Mouse (Mus musculus) midbrain, embryonic 15.5 days (tissue): ENCODE results near the gene Mutyh. TPM values are rescaled to one million over a fixed set of nuclear protein-coding genes. Genes with fewer than 3 reads are reported as not detected.

ENCODE experiments used
- ATAC-seq: fragments of 200-750 bp; cut with Nextera tagmentation; replicated peaks from 2 replicates; pipeline ENCODE4 v1.8.0; 2017; ENCODE audit warnings: moderate TSS enrichment
- H3K27ac ChIP-seq: fragments of 300-500 bp; sonication (generic); 2 replicates; pipeline ENCODE4 v1.5.1; 2015; ENCODE audit warnings: mild to moderate bottlenecking, inconsistent platforms
- H3K27me3 ChIP-seq: fragments of 300-500 bp; sonication (generic); replicated peaks from 2 replicates; pipeline ENCODE4 v1.6.1; 2015; ENCODE audit warnings: inconsistent platforms
- H3K36me3 ChIP-seq: fragments of 300-500 bp; sonication (generic); replicated peaks from 2 replicates; pipeline ENCODE4 v1.6.1; 2015; ENCODE audit warnings: inconsistent platforms
- H3K4me1 ChIP-seq: fragments of 300-500 bp; sonication (generic); 2 replicates; pipeline ENCODE4 v1.6.1; 2015; ENCODE audit warnings: inconsistent platforms
- H3K4me2 ChIP-seq: fragments of 300-500 bp; sonication (generic); 2 replicates; pipeline ENCODE4 v1.6.1; 2015; ENCODE audit warnings: inconsistent platforms, mild to moderate bottlenecking, moderate library complexity
- H3K4me3 ChIP-seq: fragments of 300-500 bp; sonication (generic); 2 replicates; pipeline ENCODE4 v1.5.1; 2015; ENCODE audit warnings: mild to moderate bottlenecking, inconsistent platforms
- H3K9ac ChIP-seq: fragments of 300-500 bp; sonication (generic); 2 replicates; pipeline ENCODE4 v1.6.1; 2015; ENCODE audit warnings: mild to moderate bottlenecking, inconsistent platforms
- H3K9me3 ChIP-seq: fragments of 300-500 bp; sonication (generic); 2 replicates; pipeline ENCODE4 v1.6.1; 2016; ENCODE audit warnings: inconsistent platforms
- WGBS: fragments of 180-500 bp; shearing (Covaris S2); methylation state at CpG from one replicate; pipeline ENCODE4 v1.1.7; 2015; ENCODE audit warnings: mixed read lengths; 5-methylcytosine and 5-hydroxymethylcytosine counted together
- polyA plus RNA-seq: library from polyadenylated mRNA; unstranded; fragments of >200 nt; fragmentation: Nextera tagmentation; extraction: Ambion mirVana; gene quantifications from 2 replicates; pipeline ENCODE4 v1.2.1, GENCODE M21; 2015

Mutyh gene
- polyA plus RNA-seq, 1 experiment from 2014 or later = 8.3 TPM

DNA sequence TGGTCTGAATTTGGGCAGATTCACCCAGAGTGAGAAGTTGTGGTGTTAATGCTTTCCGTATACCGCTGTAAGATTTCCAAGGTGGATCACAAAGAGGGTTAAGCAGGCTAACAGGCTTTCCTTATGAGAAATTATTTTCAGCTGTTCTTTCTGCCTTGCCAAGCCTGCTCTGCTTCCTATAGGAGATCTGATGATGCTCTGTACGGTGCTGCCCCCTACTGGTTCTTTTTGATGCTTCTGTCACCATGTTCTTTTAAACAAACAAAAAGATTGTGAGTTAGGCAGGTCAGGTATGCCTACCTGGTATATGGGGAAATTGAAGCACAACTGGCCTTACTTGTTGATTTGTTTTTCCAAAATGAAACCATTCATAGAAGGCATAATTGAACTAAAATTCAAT is 18.6 kb upstream of the Mutyh start:
- H3K9ac ChIP-seq = no peak overlapping the region
- 5% methylated on average over 3 of the region's 3 CpGs for WGBS
- 0 out of 2 replicates have a peak, but pooled peaks cover 3% of the 10 kb centered on the region for H3K4me1 ChIP-seq
- no peak overlapping the region for H3K27ac ChIP-seq
- H3K4me2 ChIP-seq = no peak overlapping the region
- no peaks in the 10 kb centered on the region for H3K27me3 ChIP-seq
- H3K4me3 ChIP-seq = no peak overlapping the region
- ATAC-seq = peak; percentile 72
- H3K9me3 ChIP-seq = no peaks in the 10 kb centered on the region
- no peaks in the 10 kb centered on the region for H3K36me3 ChIP-seq

DNA sequence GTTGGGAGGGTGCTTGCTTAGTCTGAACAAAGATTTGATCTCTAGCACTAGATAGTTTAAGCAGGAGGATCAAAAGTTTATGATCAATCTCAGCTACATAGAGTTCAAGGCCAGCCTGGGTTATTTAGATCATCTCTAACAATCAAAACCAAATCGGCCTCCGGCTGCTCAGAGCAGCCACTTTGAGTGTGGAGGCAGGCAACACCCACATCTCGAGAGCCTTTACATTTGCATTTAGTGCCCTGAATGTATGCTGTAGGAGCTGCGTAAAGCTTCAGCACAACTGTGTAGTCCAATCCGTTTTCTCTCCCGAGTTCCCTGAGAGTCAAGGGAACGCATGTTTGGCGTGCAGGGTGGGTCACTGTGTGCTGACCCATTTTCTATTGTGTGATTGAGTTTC is 15.1 kb upstream of the Mutyh start:
- Histone ChIP-seq H3K9ac (no peak overlapping the region), H3K4me1 (0 out of 2 replicates have a peak, but pooled peaks cover 3% of the 10 kb centered on the region), H3K4me3 (no peak overlapping the region), H3K9me3 (no peaks in the 10 kb centered on the region), H3K27me3 (no peaks in the 10 kb centered on the region), H3K36me3 (no peaks in the 10 kb centered on the region), H3K27ac (no peak overlapping the region), H3K4me2 (no peak overlapping the region)
- no peak for ATAC-seq
- WGBS = 89% methylated on average over 8 of the region's 8 CpGs

DNA sequence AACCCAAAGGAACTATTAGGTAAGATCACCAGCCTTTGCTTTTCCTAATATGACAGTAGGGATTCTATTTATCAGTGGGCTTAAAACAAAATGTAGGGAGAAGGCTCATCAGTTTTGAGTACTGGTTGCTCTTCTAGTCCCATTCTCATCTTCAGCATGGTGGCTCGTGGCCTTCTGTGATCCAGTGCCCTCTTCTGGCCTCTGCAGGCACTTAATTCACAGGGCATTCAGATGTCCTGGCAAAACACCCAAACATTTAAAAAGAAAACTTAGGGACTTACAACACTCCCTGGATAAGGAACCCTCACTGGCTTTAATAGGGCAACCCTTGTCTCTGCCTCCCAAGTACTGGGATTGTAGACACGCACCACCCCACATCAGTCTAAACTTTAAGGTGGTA is 13.2 kb upstream of the Mutyh start:
- 79% methylated on average over 2 of the region's 2 CpGs for WGBS
- no peak for ATAC-seq

DNA sequence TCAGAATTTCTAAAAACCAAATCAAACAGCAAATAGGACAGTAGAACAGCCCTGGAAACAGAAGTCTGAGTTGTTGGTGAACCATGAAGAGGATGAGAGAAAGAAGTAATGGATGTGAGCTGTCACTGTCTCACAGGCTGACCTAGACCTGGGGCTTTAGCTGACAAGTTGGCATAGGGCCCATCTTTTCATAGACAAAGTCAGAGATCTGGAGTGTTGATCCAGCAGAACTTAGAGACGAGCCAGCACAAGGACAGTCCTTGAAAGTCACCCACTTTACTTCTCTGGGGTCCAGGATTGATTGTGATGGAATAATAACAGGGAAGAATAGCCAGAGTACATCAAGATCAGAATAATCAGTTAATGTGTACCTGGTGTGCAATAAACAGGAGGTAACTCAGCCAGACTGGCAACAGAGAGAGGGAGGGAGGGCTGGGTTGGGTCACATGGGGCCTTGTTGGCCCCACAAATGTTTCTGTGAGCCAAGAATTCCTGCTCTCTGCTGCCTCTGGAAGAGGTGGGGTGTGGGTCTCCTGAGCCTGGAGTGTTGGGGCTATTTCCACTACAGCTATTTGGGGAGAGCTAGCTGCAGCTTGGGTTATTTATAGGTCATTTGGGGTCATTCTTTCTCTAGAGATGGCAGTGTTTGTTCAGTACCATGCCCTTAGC is 10.9 kb upstream of the Mutyh start:
- Histone ChIP-seq H3K27me3 (no peaks in the 10 kb centered on the region), H3K4me2 (no peak overlapping the region), H3K9me3 (no peaks in the 10 kb centered on the region), H3K4me1 (no peaks in the 10 kb centered on the region), H3K4me3 (no peak overlapping the region), H3K9ac (no peak overlapping the region), H3K27ac (no peak overlapping the region), H3K36me3 (no peaks in the 10 kb centered on the region)
- no peak for ATAC-seq
- WGBS = 91% methylated on average over 1 of the region's 1 CpGs

More for the DNA sequence above, 13.2 kb upstream of the Mutyh start:
- Histone ChIP-seq H3K27me3 (no peaks in the 10 kb centered on the region), H3K36me3 (no peaks in the 10 kb centered on the region), H3K9me3 (no peaks in the 10 kb centered on the region), H3K4me2 (no peak overlapping the region), H3K4me3 (no peak overlapping the region), H3K27ac (no peak overlapping the region), H3K4me1 (no peaks in the 10 kb centered on the region), H3K9ac (no peak overlapping the region)

DNA sequence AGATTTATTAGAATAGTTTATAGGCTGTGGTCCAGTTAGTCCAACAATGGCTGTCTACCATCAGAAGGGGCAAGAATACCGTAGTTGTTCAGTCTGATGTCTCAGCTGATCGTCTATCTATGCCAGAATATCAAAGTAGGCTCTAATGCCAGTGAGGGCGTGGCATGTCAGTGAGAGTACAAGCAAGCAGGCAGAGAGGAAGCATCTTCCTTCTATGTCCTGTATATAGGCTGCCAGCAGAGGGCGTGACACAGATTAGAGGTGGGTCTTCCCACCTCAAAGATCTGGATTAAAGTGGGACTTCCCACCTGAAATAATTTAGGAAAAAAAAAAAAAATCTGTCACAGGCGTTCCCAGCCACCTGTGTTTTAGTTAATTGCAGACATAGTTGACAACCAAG is 7.6 kb upstream of the Mutyh start:
- Histone ChIP-seq H3K4me3 (no peak overlapping the region), H3K4me1 (no peaks in the 10 kb centered on the region), H3K9me3 (no peaks in the 10 kb centered on the region), H3K27ac (no peak overlapping the region), H3K27me3 (no peaks in the 10 kb centered on the region), H3K9ac (no peak overlapping the region), H3K36me3 (peaks cover 19% of the 10 kb centered on the region; the same call in 1 of the 2 replicates), H3K4me2 (no peak overlapping the region)
- WGBS = 39% methylated on average over 5 of the region's 5 CpGs
- ATAC-seq = no peak

DNA sequence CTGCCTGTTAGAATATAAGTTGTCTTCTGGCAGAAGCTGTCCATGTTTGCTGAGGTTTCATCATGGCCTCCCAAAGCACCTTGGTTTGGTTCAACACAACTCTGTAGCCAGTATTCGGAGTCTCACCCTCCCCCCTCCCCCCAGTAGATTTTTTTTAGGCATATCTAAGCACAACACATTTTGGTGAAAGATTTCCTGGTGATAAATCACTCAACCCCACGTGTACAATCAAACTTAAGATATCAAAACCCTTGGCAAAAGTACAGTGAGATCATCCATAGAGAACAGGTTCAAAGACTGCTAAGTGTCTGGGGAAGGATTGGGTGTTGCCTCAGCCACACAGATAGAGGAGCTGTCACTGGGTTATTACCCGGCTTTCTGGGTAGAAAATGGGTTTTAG is 3.5 kb downstream of the Mutyh start:
- Histone ChIP-seq H3K9ac (no peak overlapping the region), H3K9me3 (no peaks in the 10 kb centered on the region), H3K4me1 (peaks cover 14% of the 10 kb centered on the region), H3K27ac (no peak overlapping the region), H3K4me3 (no peak overlapping the region), H3K27me3 (no peaks in the 10 kb centered on the region), H3K36me3 (no peaks in the 10 kb centered on the region), H3K4me2 (no peak overlapping the region)
- ATAC-seq = no peak
- WGBS = 85% methylated on average over 3 of the region's 3 CpGs

DNA sequence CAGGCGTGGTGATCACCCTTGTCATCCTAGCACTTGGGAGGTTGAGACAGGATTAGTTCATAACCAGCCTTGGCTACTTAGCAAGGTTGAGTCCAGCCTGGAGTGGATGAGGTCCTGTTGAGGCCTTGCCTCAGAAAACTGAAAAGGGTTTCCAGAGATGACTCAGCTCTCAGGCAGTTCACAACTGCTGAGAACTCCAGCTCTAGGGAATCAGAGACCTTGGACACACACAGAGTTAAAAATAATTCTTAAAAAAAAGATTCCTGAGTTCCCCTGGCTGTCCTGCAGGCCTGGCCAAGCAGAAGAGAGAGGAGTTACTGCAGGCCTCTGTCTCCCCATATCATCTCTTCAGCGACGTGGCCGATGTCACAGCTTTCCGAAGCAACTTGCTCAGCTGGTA is 7.8 kb downstream of the Mutyh start:
- Histone ChIP-seq H3K4me1 (no peaks in the 10 kb centered on the region), H3K4me3 (no peak overlapping the region), H3K36me3 (no peaks in the 10 kb centered on the region), H3K27ac (no peak overlapping the region), H3K4me2 (no peak overlapping the region), H3K9me3 (no peaks in the 10 kb centered on the region), H3K27me3 (peaks cover 7% of the 10 kb centered on the region; the same call in 1 of the 2 replicates), H3K9ac (no peak overlapping the region)
- ATAC-seq = no peak
- WGBS = 92% methylated on average over 5 of the region's 5 CpGs

DNA sequence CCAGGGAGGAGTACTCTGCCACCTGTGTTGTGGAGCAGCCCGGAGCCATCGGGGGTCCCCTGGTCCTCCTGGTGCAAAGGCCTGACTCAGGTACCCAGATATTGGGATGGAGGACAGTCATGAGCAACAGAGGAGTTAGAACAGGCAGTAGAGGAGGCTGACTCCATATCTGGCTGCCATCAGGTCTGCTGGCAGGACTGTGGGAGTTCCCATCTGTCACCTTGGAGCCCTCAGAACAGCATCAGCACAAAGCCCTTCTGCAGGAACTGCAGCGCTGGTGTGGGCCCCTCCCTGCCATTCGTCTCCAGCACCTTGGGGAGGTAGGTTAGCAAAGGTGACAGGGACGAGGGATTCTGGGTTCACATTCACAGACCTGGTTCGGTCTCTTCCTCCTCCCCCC is 10.0 kb downstream of the Mutyh start:
- 94% methylated on average over 6 of the region's 6 CpGs for WGBS
- Histone ChIP-seq H3K4me3 (no peak overlapping the region), H3K36me3 (no peaks in the 10 kb centered on the region), H3K9ac (no peak overlapping the region), H3K9me3 (no peaks in the 10 kb centered on the region), H3K27ac (no peak overlapping the region), H3K4me2 (no peak overlapping the region), H3K27me3 (peaks cover 26% of the 10 kb centered on the region), H3K4me1 (peaks cover 12% of the 10 kb centered on the region)
- no peak for ATAC-seq

DNA sequence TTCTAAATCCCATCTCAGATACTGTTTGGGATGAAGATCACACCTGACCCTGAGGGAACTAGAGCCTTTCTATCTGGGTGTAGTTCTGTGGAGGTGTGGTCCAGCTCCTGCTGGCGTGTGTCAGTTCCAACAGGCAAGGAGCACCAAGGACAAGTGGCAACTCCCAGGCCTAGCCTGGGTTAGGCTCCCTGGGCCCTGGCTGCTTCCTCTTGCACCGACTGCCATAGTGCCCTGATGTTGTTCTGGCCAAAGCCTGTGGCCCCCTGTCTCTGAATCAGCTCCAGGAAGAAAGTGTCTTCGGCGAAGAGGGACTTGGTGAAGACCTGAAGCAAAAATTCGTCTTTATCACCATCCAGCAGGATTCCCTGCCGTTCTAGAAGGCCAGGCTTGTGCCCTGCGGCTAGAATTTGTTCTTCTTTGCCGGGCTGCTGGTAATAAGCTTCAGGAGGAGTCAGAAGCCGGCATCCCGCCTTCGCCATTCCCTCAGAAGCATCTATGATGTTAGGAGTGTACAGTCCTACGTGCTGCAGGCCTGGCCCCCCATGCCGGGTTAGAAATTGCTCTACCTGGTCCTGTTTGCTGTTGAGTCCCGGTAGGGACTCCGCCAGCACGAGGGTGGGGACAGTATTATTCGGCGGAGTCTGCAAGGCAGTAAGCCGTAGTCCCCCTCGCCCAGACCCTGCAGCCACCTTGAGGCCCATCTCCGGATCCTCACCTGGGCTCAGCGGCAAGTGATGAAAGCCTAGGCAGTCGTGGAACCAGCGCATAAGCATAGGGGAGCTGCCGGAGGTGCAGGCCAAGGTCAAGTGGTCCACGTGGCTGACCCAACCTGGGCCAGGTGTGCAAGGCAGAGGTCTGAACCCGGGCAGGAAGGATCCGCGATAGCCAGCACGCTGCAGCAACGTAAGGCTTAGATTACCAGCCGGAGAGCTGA is 12.7 kb downstream of the Mutyh start:
- 23% methylated on average over 32 of the region's 32 CpGs for WGBS

DNA sequence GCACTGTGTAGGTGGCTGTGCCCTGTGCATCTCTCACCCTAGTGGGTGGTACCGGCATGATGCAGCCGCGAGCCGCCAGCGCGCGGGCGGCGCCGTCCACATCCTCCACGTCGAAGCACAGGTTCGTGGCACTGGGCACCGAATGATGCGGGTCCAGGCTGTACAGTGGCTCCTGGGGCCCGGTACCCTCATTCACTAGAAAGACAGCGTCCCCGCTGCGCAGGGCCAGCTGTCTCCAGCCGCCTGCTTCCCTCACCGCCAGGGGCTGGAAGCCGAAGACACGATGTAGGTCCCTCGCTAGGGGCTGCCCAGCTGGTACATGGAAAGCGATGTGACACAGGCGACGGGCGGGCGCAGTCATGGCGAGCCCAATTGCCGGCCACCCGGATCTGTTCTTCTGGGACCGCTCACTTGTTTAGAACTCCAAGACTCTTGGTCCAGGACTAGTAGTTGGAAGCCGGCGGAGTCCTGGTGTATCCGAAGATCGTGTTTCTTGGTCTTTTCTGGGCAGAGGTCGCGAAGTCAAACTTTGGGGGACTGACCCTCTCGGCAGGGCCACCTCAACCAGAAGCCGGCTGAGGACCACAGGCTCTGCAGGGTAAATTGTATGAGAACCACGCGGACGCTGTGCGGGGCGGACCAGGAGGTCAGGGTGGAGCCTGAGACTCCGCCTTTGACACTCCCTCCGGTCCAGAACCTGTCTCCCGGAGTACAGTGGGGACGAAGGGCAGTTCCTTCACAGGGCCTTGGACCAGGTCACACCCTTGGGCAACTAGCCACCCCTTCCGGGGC is 13.6 kb downstream of the Mutyh start:
- Histone ChIP-seq H3K27ac (no peak overlapping the region), H3K4me3 (peak overlapping the region; percentile 41), H3K4me2 (peak overlapping the region; percentile 90), H3K4me1 (peaks cover 20% of the 10 kb centered on the region), H3K27me3 (peaks cover 26% of the 10 kb centered on the region), H3K9ac (peak overlapping the region; percentile 41), H3K36me3 (no peaks in the 10 kb centered on the region), H3K9me3 (no peaks in the 10 kb centered on the region)
- ATAC-seq = peak; percentile 52
- WGBS = under 1% methylated on average over 51 of the region's 51 CpGs

More for the DNA sequence above, 12.7 kb downstream of the Mutyh start:
- H3K4me1 ChIP-seq = peaks cover 16% of the 10 kb centered on the region
- peak overlapping the region; percentile 90 for H3K4me2 ChIP-seq
- H3K9ac ChIP-seq = peak overlapping the region; percentile 41; the same call in 1 of the 2 replicates
- H3K9me3 ChIP-seq = no peaks in the 10 kb centered on the region
- peaks cover 26% of the 10 kb centered on the region for H3K27me3 ChIP-seq
- no peaks in the 10 kb centered on the region for H3K36me3 ChIP-seq
- ATAC-seq = peak; percentile 4; the same call in 1 of the 2 replicates
- no peak overlapping the region for H3K27ac ChIP-seq
- peak overlapping the region; percentile 41 for H3K4me3 ChIP-seq

DNA sequence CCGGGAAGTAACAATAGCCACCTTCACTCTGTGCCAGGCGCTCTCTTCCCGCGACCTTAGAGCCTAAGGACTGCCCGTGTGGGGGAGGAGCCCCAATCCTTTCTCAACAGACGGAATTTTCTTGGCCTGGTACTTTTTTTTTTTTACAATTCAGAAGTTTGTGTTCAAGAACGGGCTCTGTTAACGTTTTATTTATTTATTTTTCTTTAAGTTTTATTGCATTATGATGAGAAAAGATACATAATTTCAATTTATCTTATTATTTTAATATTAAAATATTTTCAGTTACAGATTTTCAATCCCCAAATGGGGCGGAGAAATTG is 14.1 kb downstream of the Mutyh start, which contains the start of gene Hpdl:
Gene Hpdl, minus strand, starts transcription at position 14 of the 323 bp plus-strand sequence.
- peaks cover 26% of the 10 kb centered on the region for H3K27me3 ChIP-seq
- peak within 1 kb of the TSS; percentile 90 for H3K4me2 ChIP-seq
- no peak for ATAC-seq
- H3K4me1 ChIP-seq = peaks cover 20% of the 10 kb centered on the region
- peak within 1 kb of the TSS; percentile 41 for H3K4me3 ChIP-seq
- WGBS = 13% methylated on average over 9 of the region's 9 CpGs
- peak within 1 kb of the TSS; percentile 41 for H3K9ac ChIP-seq
- no peaks in the 10 kb centered on the region for H3K9me3 ChIP-seq
- no peaks in the 10 kb centered on the region for H3K36me3 ChIP-seq
- no peak within 1 kb of the TSS for H3K27ac ChIP-seq

DNA sequence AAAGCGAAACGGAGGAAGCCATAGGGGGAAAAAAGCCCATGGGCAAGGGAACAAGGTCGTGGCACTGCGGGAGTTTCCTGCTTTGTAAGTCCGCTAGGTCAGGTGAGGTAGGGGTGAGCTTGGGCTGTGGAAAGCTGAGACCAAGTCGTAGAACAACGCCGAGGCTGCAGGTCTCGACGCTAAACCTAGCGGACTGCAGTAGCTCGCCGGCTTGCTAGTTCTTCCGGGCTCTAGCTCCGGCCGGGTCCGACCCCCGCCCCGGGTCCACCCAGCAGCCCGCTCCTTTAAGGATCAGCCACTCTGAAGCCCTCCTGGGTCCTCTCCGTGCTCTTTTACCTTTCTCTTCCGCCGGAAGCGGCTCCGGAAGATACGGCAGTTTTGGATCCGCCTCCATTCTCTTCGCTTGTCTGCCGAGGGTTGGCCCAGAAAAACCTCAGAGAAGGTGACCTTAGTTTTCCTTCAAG is 17.1 kb downstream of the Mutyh start:
- H3K4me2 ChIP-seq = peak overlapping the region; percentile 79
- H3K4me1 ChIP-seq = peaks cover 24% of the 10 kb centered on the region
- peak; percentile 80 for ATAC-seq
- H3K36me3 ChIP-seq = no peaks in the 10 kb centered on the region
- peaks cover 24% of the 10 kb centered on the region for H3K27me3 ChIP-seq
- H3K9ac ChIP-seq = peak overlapping the region; percentile 75
- peak overlapping the region; percentile 84 for H3K27ac ChIP-seq
- no peaks in the 10 kb centered on the region for H3K9me3 ChIP-seq
- WGBS = under 1% methylated on average over 29 of the region's 29 CpGs
- peak overlapping the region; percentile 59 for H3K4me3 ChIP-seq
